Mouse (Mus musculus) cortical plate, adult 2 months (tissue): Measurements from ENCODE around the gene Tacc3.

Experiments
- CTCF ChIP-seq: fragments of 200-500 bp; IDR thresholded peaks from 2 replicates; pipeline ENCODE4 v1.5.1; 2011; ENCODE audit warnings: mild to moderate bottlenecking, control low read depth, low read length; ENCODE audit not compliant: insufficient read depth; ENCODE audit errors: extremely low read depth
- POLR2A ChIP-seq: fragments of 200-500 bp; IDR thresholded peaks from 2 replicates; pipeline ENCODE4 v1.6.1; 2011; ENCODE audit warnings: mild to moderate bottlenecking, low read length, control low read depth; ENCODE audit not compliant: insufficient read depth; ENCODE audit errors: extremely low read depth

GRCm38 (mm10) chr5:33694461-33694847 is 36.5 kb downstream of the Tacc3 start:
- TF ChIP-seq CTCF (no peak), POLR2A (no peak)
